Mouse (Mus musculus): ENCODE data around the gene Ttc22. TPM values are rescaled to one million over a fixed set of nuclear protein-coding genes. Genes with fewer than 3 reads are reported as not detected.

The Ttc22 gene
- total RNA-seq, 4 experiments from 2014 or later: 0.55 to 0.60 (median 0.58) TPM

DNA sequence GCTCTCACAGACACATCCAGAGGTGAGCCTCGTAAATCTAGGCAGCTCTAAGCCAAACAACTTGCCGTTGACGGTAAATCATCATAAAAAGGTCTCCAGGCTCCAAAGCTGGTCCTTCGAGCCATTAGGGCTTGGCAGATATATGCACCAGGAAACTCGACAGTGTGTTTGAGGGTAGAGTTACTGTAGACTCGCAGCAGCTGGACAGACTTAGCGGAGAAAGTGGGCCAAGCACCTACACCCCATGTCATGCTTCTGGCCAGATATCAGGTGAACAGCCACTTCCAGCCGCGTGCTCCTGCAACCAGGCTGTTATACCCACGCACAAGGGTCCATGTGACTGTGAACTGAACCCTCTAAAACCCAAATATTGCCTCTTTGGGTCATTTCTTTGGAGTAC is 33.4 kb downstream of the Ttc22 start:
- no peak for DNase-seq (ENCODE audit: low spot score in 2 of 2)

DNA sequence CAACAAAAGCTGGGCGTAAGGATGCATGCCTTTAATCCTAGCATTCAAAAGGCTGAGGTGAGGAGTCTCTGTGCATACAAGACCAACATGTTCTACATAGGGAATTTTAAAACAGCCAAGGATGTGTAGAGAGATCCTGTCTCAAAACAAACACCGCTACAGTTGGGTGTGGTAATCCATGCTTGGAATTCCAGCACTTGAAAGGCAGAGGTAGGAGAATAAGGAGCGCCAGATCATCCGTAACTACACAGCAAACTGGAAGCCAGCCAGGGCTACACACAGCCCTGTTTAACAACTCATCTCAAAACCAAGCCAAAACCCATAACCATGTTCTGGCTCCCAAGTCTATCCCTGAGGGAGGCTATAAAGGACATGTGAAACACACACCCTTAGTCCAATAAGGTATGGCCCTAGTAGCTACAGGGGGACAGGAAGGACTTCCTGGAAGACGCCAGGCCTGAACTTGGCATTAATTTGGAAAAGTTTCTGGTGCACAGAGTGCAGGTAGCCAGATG is 41.8 kb downstream of the Ttc22 start:
- no peak for DNase-seq (ENCODE audit: low spot score in 2 of 2)

DNA sequence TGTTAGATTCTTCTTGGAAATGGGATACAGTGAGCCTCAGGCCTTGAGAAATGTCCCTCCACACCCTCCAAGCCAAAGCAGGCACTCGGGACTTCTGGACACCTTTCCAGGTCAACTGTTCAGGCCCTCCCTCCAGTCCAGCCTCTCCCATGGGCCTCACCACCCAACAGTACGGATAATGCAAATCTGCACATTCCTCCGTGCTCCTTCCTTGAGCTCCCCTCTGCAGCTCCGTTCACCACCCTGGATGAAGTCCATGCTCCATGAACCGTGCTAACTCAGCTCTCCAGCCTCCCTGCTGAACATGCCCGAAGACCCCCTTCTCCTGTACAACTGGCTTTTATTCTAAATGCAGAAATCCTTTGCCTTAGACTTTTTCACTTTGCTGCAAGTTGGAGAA is 42.5 kb downstream of the Ttc22 start:
- no peak for DNase-seq (ENCODE audit: low spot score in 2 of 2)

DNA sequence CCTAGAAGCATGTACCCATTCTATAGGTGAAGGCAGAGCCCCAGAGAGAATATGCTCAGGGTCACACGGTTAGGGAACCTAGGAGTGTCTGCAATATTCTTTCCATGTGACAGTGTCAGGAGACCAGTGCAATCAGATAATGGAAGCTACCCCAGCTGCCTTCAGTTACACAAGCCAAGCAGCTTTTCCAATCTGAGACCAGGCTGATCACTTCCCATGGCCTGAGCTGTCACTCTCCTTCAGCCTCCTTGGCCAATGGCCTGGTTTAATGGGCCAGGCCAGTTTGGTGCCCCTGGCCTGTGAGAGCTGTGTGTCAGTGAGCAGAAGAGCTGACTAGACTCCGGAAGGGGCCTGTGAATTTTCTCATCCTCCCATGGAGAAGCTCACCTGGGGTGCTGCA is 43.0 kb downstream of the Ttc22 start:
- no peak for DNase-seq (ENCODE audit: low spot score in 2 of 2)

DNA sequence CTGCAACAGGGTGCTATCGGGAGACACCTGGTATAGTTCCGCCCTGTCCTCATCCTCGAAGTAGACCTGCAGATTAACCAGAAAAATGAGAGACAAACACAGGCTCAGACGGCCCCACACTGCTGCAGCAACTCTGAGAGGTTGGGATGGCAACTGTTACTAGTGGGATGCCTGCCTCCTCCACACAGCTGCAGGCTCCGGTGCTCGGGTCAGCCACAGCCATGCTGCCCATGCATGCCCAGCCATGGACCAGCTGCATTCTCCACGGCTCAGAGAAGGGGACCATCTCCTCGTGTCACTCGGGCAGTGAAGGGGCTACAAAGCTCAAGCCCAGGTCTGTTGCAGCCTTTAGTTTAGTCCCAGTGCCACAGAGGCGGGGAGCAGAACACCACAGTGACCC is 43.4 kb downstream of the Ttc22 start:
- DNase-seq (ENCODE audit: low spot score in 2 of 2): no peak

DNA sequence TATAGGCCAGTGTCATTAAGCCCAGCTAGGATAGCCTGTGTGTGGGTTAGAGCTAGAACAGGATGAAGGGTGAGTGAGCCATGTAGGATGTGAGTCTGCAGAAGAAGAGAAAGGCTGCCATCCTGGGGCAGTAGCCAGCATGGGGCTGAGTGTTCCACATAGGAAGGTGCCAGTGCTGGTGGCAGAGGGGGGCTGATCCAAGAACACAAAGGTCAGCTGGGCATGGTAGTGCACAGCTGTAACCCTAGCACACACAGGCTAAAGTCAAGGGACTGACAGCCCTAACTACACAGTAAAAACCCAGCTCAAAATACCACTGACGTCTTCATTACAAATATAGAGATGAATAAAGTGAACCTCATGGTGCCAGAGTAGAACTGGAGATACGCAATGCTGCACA is 44.3 kb downstream of the Ttc22 start:
- no peak for DNase-seq (ENCODE audit: low spot score in 2 of 2)

DNA sequence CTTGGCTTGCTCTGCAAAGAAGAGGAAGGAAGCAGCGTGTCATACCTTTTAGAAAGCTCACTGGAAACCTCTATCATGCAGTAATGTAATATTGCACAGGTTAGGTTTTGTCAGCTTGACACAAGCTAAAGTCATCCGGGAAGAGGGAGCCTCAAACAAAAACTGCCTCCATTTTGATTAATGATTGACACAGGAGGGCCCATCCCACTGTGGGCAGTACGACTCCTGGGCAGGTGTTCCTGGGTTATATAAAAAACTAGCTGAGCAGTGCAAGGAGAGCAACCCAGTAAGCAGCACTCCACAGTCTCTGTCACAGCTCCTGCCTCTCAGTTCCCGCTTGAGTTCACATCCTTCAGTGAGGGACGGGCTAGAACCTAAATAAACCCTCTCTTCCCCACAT is 54.5 kb downstream of the Ttc22 start:
- no peak for DNase-seq (ENCODE audit: low spot score in 2 of 2)

DNA sequence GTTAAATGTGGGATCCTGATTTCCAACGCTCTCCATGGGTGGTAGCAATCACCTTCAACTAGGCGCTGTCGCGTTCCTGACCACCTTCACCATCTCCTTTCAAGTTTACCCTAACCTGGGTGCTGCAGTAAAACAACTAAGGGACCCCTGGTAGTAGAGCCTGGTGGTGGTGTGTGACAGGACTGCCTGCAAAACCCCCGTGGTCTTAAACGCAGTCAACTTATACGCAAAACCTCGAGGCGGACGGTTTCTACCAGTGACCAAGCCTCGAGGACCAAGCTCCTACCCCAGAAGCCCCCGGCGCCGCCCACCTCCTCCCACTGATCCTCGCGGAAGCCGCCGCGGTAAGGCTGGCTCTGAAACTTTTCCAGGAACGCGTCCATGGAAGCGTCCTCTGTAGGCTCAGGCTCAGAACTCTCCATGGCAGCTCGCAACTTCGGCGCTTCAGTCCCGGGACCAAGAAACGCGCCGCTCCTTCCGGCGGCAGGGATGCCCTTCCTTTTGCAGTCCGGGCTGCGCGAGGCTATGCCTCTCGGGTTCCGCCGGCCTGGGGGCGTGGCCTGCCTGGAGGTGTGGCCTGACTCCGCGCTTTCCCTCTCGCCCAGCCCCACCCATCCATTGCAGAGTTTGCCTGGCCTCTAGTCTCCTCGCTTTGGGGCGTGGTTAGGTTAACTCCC is 56.3 kb downstream of the Ttc22 start, which contains the start of gene Ttc4:
Gene Ttc4, minus strand, starts transcription at position 503 of the 677 bp plus-strand sequence.
- peak; percentile 68 to 83 for DNase-seq (ENCODE audit: low spot score in 2 of 2)

DNA sequence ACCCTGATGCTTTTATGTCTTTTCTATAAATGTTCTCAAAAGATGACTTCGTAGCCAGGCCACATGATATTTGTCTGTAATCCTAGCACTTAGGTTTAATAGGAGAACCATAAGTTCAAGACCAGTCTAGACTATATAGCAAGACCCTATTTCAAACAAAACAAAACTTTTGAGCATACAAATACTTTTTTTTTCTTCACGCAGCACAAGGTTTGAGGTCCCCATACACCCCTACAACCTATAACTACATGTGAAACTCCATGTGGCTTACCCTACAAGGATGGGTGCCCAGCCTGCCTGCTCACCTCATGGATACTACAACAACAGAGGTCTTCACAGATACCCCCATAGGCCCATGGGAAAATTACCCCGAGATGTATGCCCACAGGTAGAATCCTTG is 56.9 kb downstream of the Ttc22 start:
- no peak for DNase-seq (ENCODE audit: low spot score in 2 of 2)

DNA sequence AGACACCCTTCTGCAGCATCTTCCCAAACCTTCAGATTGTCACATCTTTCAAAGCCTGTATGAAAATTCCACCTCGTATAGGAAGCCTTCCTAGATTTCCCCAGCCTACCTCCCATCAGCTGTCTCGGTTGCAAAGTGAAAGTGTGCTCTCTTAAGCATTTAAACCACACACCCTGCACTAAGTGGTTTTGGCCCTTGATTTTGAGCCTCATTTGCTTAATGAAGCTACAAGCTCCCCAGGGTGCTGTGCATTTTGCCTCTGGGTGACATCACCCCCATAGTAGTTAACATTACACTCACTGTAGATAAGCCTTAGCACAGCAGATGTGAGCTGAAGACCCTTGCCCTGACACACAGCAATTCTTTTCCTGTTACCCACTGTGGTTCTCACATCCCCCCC is 58.7 kb downstream of the Ttc22 start:
- no peak for DNase-seq (ENCODE audit: low spot score in 2 of 2)

DNA sequence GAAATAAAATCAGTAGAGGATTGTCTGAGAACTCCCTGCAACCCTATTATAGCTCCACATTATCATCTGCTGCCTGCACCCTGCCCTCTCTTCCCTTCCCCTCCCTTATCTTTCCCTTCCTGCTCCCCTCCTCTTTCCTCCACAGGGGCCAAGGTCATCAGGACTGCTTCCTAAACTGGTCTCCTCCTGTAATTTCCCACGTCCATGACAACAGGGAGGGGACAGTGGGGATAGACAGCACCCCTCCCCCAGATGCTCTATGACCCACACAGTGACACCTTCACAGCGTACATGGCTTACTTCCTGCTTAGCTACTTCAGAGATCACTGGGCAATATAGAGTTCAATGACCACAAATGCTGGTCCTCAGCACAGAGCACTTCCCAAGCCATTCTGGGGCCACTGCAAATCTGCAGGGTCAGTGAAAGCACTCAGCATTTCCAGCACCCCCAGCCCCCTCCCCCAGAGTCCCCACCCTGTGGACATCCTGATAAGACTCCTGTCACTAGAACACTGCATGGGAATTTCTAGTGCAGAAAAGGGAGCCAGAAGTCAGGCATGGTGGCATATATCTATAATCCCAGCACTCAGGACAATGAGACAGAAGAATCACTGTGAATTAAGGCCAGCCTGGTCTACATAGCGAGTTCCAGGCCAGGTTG is 66.5 kb downstream of the Ttc22 start:
- DNase-seq (ENCODE audit: low spot score in 2 of 2): no peak

Other genes with a start within 250 kb of the Ttc22 start
- under 1 TPM in 3 of 4 experiments, not detected in 1; 0.11 to 0.16 (median 0.13) TPM for gene Pcsk9, start 158.1 kb upstream of the Ttc22 start, total RNA-seq (2022)
- not detected for gene Bsnd, start 130.1 kb upstream of the Ttc22 start, total RNA-seq (2022)
- 10 to 100 TPM; 66.0 to 86.5 (median 75.9) TPM for gene Dhcr24, start 61.4 kb upstream of the Ttc22 start, total RNA-seq (2022)
- gene Lexm, start 5.2 kb upstream of the Ttc22 start, total RNA-seq (2022): not detected
- 1 to 10 TPM; 5.1 to 9.5 (median 8.5) TPM for gene Pars2, start 28.6 kb downstream of the Ttc22 start, total RNA-seq (2022)
- 10 to 100 TPM; 37.4 to 64.6 (median 50.1) TPM for gene Ttc4, start 56.5 kb downstream of the Ttc22 start, total RNA-seq (2022)
- 1 to 10 TPM; 4.4 to 4.6 (median 4.5) TPM for gene Mroh7, start 108.5 kb downstream of the Ttc22 start, total RNA-seq (2022)
- gene Fam151a, start 111.5 kb downstream of the Ttc22 start, total RNA-seq (2022): not detected
- gene Acot11, start 182.6 kb downstream of the Ttc22 start, total RNA-seq (2022): 10 to 100 TPM; 34.4 to 52.4 (median 49.7) TPM